Mouse (Mus musculus): ENCODE data around the gene Dpp4.

Dpp4 gene

GRCm38 (mm10) chr2:62408701-62409201 is 3.3 kb downstream of the Dpp4 start:
- no peak for DNase-seq (ENCODE audit: low spot score)

- no peak for DNase-seq (ENCODE audit: low spot score)
These were observed 3.8 kb downstream of the Dpp4 start for GRCm38 (mm10) chr2:62408216-62408615.

GRCm38 (mm10) chr2:62403556-62404135 is 8.4 kb downstream of the Dpp4 start:
- DNase-seq (ENCODE audit: low spot score): no peak

DNA sequence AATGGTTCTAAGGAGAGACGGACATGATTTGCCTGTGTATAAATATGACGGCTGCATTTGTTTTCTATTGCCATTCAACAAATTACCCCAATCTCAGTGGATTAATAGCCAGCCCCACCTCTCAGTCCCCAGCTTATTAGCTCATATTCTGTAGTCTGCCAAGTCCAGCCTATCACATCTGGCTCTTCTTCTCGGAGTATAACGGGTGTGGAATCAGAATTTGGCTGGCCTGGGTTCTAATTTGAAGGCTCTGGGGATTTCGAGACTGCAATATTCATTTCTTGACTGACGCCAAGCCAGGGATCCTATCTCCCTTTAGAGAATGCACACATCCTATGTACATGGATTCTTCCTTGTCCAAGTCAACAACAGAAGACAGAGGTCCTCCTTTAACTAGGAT is 11.0 kb downstream of the Dpp4 start:
- DNase-seq (ENCODE audit: low spot score): no peak

DNA sequence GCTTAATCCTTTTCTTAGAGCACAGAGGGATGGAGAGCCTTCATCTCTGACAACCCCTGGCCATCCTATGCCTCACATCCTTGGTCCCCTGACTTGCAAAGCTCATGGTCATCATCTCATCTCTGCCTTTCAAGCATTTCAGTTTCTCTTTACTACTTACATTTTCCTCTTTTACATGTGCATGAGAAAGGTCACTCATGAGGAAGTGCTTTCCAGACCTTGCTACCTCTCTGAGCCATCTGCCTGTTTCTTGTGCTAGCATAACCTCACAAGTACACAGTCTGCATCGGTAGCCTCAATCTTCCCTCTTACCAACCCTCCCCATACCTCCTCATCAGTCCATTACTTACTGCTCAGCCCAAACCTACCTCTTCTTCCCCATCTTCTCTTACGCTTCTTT is 12.2 kb downstream of the Dpp4 start:
- no peak for DNase-seq (ENCODE audit: low spot score)

DNA sequence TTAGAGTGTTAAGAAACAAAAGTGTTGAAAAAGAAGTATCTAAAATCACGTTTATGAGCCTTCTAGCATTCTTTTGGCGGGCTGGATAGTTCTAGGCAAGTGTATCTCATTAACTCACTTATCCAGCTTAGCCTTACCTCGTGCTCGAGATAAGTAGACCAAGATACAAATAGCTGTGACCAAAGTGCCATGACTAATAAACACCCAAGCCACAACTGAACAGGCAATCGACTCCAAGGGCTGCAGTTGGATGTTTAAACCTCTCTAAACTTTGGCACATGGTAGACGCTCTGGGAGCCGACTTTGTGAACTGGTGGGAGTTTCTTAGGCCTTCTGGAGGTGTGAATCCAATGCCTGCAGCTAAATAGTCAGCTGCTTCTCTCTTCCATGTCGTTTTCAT is 12.7 kb downstream of the Dpp4 start:
- no peak for DNase-seq (ENCODE audit: low spot score)

GRCm38 (mm10) chr2:62398115-62398875 is 13.7 kb downstream of the Dpp4 start:
- DNase-seq (ENCODE audit: low spot score): no peak

DNA sequence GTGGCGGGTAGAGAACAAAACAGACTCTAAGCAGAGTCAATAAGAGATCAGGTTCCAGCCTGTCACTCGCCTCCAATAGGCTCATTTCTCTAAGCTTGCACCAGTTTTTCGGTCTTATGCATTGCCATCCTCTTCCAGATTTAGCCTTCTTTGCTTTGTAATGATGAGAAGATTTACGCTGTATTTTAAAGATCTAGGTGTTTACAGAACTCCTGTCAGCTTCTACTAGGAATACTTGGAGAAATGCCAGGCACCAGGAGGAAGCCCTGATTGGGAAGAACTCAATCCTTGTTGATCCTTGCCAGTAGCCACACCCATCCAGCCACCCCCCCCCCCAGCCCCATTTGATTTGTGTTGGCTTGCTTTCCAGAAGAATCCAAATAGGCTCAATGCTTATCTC is 14.4 kb downstream of the Dpp4 start:
- DNase-seq (ENCODE audit: low spot score): no peak

- no peak for DNase-seq (ENCODE audit: low spot score)
These were observed 15.2 kb downstream of the Dpp4 start for GRCm38 (mm10) chr2:62396799-62397198.

GRCm38 (mm10) chr2:62394800-62395199 is 17.2 kb downstream of the Dpp4 start:
- no peak for DNase-seq (ENCODE audit: low spot score)

- no peak for DNase-seq (ENCODE audit: low spot score)
These were observed 19.9 kb downstream of the Dpp4 start for GRCm38 (mm10) chr2:62392098-62392497.

- no peak for DNase-seq (ENCODE audit: low spot score)
These were observed 21.0 kb downstream of the Dpp4 start for GRCm38 (mm10) chr2:62390961-62391461.

DNA sequence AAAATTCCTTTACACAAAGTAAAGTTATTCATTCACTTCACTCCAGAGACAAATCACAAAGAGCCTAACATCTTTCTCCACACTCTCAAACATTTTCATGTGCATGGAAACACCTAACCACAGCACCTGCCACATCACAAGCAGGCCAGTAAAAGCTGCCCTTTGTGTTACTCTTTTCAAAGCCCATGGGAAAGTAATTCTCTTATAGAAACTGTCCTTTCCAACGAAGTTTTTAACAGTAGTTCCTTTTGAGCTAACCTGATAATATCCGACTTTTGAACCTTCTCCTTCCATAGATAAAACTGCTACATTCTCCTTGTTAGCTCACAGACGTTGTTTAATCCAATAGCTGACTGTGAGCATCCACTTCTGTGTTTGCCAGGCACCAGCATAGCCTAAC is 21.7 kb downstream of the Dpp4 start:
- DNase-seq (ENCODE audit: low spot score): no peak

DNA sequence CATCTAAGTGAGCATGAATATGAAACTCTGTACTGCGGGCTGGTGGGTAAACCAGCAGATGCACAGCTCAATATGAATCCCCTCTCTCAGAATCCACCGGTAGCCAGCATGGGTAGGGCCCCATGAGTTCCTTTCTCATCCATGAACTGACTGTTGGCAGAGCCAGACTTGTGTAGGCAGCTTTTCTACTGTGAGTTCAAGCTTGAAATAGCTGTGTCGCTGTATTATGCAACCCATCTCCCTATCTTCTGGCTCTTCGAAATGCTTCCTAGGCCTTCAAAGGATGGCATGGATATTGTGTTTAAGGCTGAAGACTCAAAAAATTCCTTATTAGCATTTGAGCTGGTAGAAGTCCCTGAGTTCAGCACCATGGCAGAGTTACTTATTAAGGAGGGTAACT is 23.2 kb downstream of the Dpp4 start:
- no peak for DNase-seq (ENCODE audit: low spot score)

- no peak for DNase-seq (ENCODE audit: low spot score)
These were observed 28.8 kb downstream of the Dpp4 start for GRCm38 (mm10) chr2:62383196-62383595.

DNA sequence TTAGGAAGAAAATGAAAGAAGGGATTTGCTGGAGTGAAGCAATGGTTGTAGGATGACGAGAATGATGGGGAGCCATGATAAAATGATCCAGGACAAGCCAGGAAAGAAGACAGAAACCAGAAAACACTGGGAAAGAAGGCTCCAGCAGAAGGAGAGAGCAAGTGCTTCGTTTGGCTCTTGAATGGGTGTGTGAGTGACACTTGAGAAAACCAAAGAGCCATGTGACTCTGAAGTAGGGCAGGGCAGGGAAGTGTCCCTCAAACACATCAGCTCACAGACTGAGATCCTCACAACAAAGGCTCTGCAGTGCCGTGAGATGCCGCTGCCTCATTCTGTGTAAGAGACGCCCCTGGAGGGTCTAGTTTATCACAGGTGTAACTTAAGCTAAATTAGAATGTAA is 29.6 kb downstream of the Dpp4 start:
- DNase-seq (ENCODE audit: low spot score): no peak

- DNase-seq (ENCODE audit: low spot score): no peak
These were observed 30.3 kb downstream of the Dpp4 start for GRCm38 (mm10) chr2:62381756-62382155.

DNA sequence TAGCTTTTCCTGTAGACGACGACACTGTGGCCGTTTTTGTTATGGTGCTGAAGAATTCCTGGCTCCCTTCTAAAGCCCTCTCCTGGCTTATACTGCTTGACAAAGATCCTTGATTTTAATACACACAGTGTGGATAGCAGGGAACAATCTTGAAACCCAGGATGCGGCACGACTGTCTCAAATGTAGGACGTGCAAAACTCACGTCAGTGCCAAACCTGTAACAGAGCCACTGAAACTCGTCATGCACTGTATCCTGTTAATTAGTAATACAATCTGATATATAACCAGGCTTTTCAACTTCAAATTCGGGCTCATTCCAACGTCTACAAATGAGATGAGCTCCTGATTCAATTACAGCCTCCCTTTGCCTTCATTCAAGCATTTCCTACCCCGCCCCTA is 38.3 kb downstream of the Dpp4 start:
- DNase-seq (ENCODE audit: low spot score): no peak

DNA sequence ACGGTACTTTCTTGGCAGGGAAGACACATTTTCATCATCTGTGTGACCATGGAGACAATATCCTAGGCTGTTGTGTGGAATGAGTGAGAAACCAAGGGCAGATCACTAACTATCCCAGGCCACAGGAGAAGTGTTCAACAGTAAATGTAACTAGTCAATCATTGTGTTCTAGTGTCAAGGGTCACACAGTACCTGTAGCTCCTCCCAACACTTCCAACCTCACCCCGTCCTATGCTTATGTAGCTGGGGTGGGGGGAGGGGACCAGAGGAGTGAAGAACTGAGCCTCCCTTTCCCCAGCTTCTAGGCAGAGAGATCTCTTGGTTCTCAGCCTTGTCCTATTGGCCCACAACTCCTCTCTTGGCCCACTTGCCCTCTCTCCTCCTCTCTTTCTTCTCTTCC is 42.0 kb downstream of the Dpp4 start:
- no peak for DNase-seq (ENCODE audit: low spot score)

- no peak for DNase-seq (ENCODE audit: low spot score)
These were observed 43.5 kb downstream of the Dpp4 start for GRCm38 (mm10) chr2:62368349-62369053.

DNA sequence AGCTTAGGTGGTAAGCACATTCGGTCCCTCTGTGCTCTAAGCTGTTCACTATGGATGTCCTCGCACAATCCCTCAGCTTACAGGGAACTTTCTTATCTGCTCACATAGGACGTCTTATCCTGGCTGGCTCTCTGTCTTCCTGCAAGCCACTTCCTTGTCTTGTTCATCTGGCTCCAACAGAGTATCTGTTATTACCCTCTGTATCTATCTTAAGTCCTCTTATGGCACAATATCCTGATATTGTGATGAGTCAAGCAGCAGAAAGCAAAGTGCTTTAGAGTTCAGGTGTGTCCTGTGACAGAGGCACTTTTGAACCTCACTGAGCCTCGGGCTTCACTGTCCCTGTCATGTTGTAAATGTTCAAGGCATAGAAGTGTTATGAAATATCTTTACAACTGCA is 48.4 kb downstream of the Dpp4 start:
- no peak for DNase-seq (ENCODE audit: low spot score)

DNA sequence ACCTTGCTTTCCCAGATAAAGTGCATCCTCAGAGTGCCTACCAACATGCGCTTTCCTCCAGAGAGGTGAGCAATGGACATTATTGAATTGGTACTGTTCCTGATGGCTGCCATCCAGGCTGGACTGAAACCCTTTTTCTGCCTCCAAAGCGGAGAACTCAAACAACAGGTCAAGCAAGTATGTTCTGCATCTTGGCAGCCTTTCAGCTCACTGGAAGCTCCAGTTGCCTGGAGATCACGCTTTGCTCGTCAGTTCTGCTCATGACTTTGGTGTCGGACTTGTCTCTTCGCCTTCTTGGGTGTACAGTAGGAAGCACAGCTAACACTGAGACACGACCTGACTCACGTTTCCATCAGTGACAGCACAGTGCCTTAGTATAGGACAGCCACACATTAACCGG is 49.8 kb downstream of the Dpp4 start:
- DNase-seq (ENCODE audit: low spot score): peak; percentile 14

DNA sequence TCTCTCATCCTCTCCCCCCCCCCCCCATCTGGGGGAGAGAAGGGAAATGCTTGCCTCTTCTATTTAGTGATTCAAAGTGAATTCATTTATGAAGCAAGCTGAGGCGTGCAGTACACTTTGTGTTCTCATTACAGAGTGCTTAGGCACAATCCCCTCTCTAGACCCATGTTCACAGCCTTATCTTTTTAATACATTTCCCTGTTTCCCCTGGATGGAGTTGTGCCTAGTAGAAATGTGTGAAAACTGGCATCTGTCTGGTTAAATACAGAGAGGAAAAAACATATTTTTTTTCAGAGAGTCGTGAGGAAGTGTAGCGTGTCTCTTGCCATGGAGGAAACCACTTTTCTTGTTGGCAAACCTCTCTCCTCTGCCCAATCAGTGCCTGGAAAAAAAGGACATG is 50.5 kb downstream of the Dpp4 start:
- DNase-seq (ENCODE audit: low spot score): no peak
